ENCODE assay signal across 11 mouse cellular contexts in genomic region chr15:84323966-84324869, GRCm38 (mm10). TPM values are rescaled to one million over a fixed set of nuclear protein-coding genes. Genes with fewer than 3 reads are reported as not detected.
DNase-seq lines count a peak whose midpoint lies in the region.
"Had no signal": no experiment of that assay in that cellular context is flagged by ENCODE, and none has a peak within 500 bp of the region (broad histone marks: within the 10 kb centered on the region; RNA-seq: fewer than 3 reads in every experiment).

Gene Parvg (plus strand): TSS chr15:84324026.

- peaks cover 9% of the 10 kb centered on the region for H3K4me1 ChIP-seq in brown adipose tissue, adult 24 weeks (ENCODE audit: control insufficient read depth, insufficient read depth, insufficient read length, low read length)

- H3K4me3 ChIP-seq in brown adipose tissue, adult 24 weeks (ENCODE audit: insufficient read depth, low read depth, low read length) = peak within 1 kb of the TSS; percentile 25
- H3K4me3 ChIP-seq: forebrain, embryonic 10.5 days had no signal

- no peak for DNase-seq in layer of hippocampus, postnatal 25 days (ENCODE audit: extremely low spot score in 1 of 2, low spot score in 1 of 2)
- no peak for DNase-seq in layer of hippocampus, adult 9-10 months (ENCODE audit: low spot score)
- peak; percentile 34 for DNase-seq in lung, postnatal 25 days (ENCODE audit: low spot score)
- peak; percentile 61 to 71 for DNase-seq in thymus, adult 18-20 months
- DNase-seq in adrenal gland, adult (ENCODE audit: inconsistent age in 2 of 2, low spot score in 1 of 2) = no peak
- no peak for DNase-seq in cerebellum, adult 11-12 months
- no peak for DNase-seq in kidney, postnatal 36 days
- DNase-seq: heart, postnatal 10 days had no signal

- no peak within 1 kb of the TSS for H3K27ac ChIP-seq in brown adipose tissue, adult 24 weeks (replicated peaks; ENCODE audit: low read depth, low read length)

RNA-seq across cellular contexts. Expression of gene Parvg, which starts in this region (rescaled TPM):
- total RNA-seq in layer of hippocampus, postnatal 25 days (2021) = 10 to 100 TPM; 15.8 to 19.2 TPM
- polyA plus RNA-seq in brown adipose tissue, adult 24 weeks (2012; ENCODE audit: insufficient read depth, insufficient read length, missing spikeins) = 0.42 and 0.83 TPM in 2 replicates
- total RNA-seq: G1E had no signal

Comparison
In these comparisons a context has a peak if more than half of its experiments do, and no peak if none do; other contexts are left out.
1. DNase-seq: peak in lung, postnatal 25 days (single experiment) and thymus, adult 18-20 months (2 of 2); none in layer of hippocampus, postnatal 25 days (0 of 2), layer of hippocampus, adult 9-10 months (single experiment), adrenal gland, adult (0 of 2), cerebellum, adult 11-12 months (single experiment) and kidney, postnatal 36 days (0 of 2).